7 mouse cellular contexts compared by ENCODE assay signal in genomic region chr12:24572421-24573274, GRCm38 (mm10). TPM values are rescaled to one million over a fixed set of nuclear protein-coding genes. Genes with fewer than 3 reads are reported as not detected.
DNase-seq lines count a peak whose midpoint lies in the region; ATAC-seq lines count a peak whose summit lies in the region.

No protein-coding gene starts in this region.

- DNase-seq in left cerebral cortex, postnatal 14 days (ENCODE audit: low spot score in 2 of 2), result peak; percentile 17 to 43
- no peak for DNase-seq in left cerebral cortex, postnatal 10 days (ENCODE audit: extremely low spot score in 1 of 2, low spot score in 2 of 2)
- peak; percentile 60 for DNase-seq in brain, adult 2 months (ENCODE audit: low read depth, low spot score)
- DNase-seq in hindbrain, embryonic 11.5 days (ENCODE audit: low spot score), result no peak
- DNase-seq in thymus, postnatal 36 days, result no peak
- DNase-seq in ovary, adult 18-20 months (ENCODE audit: low spot score), result no peak

- peak overlapping the region; percentile 62 for H3K4me3 ChIP-seq in hindbrain, embryonic 11.5 days (ENCODE audit: low read depth, low read length)

- H3K4me2 ChIP-seq in hindbrain, embryonic 11.5 days (replicated peaks; ENCODE audit: low read depth, low read length), result peak overlapping the region; percentile 85

- H3K4me1 ChIP-seq in hindbrain, embryonic 11.5 days (replicated peaks; ENCODE audit: control insufficient read depth, insufficient read depth, low read length), result no peaks in the 10 kb centered on the region; the same call in 1 of the 2 replicates

- peak overlapping the region; percentile 47; the same call in 1 of the 2 replicates for H3K9ac ChIP-seq in hindbrain, embryonic 11.5 days (ENCODE audit: low read depth, low read length)

- peaks cover 13% of the 10 kb centered on the region for H3K27me3 ChIP-seq in hindbrain, embryonic 11.5 days (ENCODE audit: control insufficient read depth, insufficient read depth, low read length)

- no peak overlapping the region for H3K27ac ChIP-seq in hindbrain, embryonic 11.5 days (ENCODE audit: low read depth, low read length)

- no peaks in the 10 kb centered on the region for H3K36me3 ChIP-seq in hindbrain, embryonic 11.5 days (ENCODE audit: control insufficient read depth, insufficient read depth, low read length)

- peak; percentile 53 for ATAC-seq in hindbrain, embryonic 11.5 days (ENCODE audit: low FRiP score)
- ATAC-seq in megakaryocyte, adult 5-6 weeks (ENCODE audit: poor library complexity, severe bottlenecking), result peak; percentile 3; the same call in 1 of the 2 replicates

- H3K9me3 ChIP-seq in hindbrain, embryonic 11.5 days (ENCODE audit: control insufficient read depth, low read length), result no peaks in the 10 kb centered on the region

- intact Hi-C loops in left cerebral cortex, postnatal 14 days (cut with DNase I), result no loop called here
- intact Hi-C loops in left cerebral cortex, postnatal 10 days (cut with DNase I), result loop anchor here (5.0 kb wide), 2 partner anchors 35 to 50 kb away; no protein-coding TSS in a partner anchor

- WGBS in hindbrain, embryonic 11.5 days, result 7% methylated on average over 39 of the region's 48 CpGs

RNA-seq across cellular contexts. Expression of gene Grhl1, which starts 0.6 kb away (rescaled TPM):
- total RNA-seq in left cerebral cortex, postnatal 14 days (2021), result 10 to 100 TPM; 10.8 to 11.0 TPM
- 1 to 10 TPM; 7.9 to 9.5 TPM for total RNA-seq in left cerebral cortex, postnatal 10 days (2021)
- polyA plus RNA-seq in hindbrain, embryonic 11.5 days (2014; fragmentation: Nextera tagmentation; extraction: Ambion mirVana), result 0.43 and 0.60 TPM in 2 replicates
- 0.22 and 0.52 TPM in 2 replicates for total RNA-seq in megakaryocyte, adult 5-6 weeks (2015)
- total RNA-seq in megakaryocyte, adult 5-6 weeks (2017), result 0.37 and 0.57 TPM in 2 replicates

Comparison
In these comparisons a context has a peak if more than half of its experiments do, and no peak if none do; other contexts are left out.
1. DNase-seq: peak in left cerebral cortex, postnatal 14 days (2 of 2) and brain, adult 2 months (single experiment); none in left cerebral cortex, postnatal 10 days (0 of 2), hindbrain, embryonic 11.5 days (single experiment), thymus, postnatal 36 days (0 of 2) and ovary, adult 18-20 months (single experiment).
2. RNA of gene Grhl1, which starts 0.6 kb away (total RNA-seq): 10.8 to 11.0 TPM in left cerebral cortex, postnatal 14 days and 7.9 to 9.5 TPM in left cerebral cortex, postnatal 10 days; 0.22 to 0.57 TPM in megakaryocyte, adult 5-6 weeks; every median in the first group is over 4 times any median in the second.